Mouse (Mus musculus) olfactory bulb, adult 2 months (tissue): Measurements from ENCODE around the gene Ckap2l. TPM values are rescaled to one million over a fixed set of nuclear protein-coding genes. Genes with fewer than 3 reads are reported as not detected.

Experiments
- H3K27ac ChIP-seq: fragments of 200-500 bp; 2 replicates; pipeline ENCODE4 v1.5.1; 2012; ENCODE audit warnings: low read depth, low read length; ENCODE audit not compliant: insufficient read depth
- H3K4me1 ChIP-seq: fragments of 200-500 bp; 2 replicates; pipeline ENCODE4 v1.6.1; 2012; ENCODE audit warnings: low read length; ENCODE audit not compliant: control insufficient read depth, insufficient read depth
- H3K4me3 ChIP-seq: fragments of 200-500 bp; 2 replicates; pipeline ENCODE4 v1.5.1; 2012; ENCODE audit warnings: mild to moderate bottlenecking, low read depth, low read length, moderate library complexity; ENCODE audit not compliant: insufficient read depth
- CTCF ChIP-seq: fragments of 200-500 bp; IDR thresholded peaks from 2 replicates; pipeline ENCODE4 v1.5.1; 2012; ENCODE audit warnings: low read depth, mild to moderate bottlenecking, low read length, moderate library complexity; ENCODE audit not compliant: insufficient read depth
- POLR2A ChIP-seq: fragments of 200-500 bp; IDR thresholded peaks from 2 replicates; pipeline ENCODE4 v1.6.1; 2012; ENCODE audit warnings: mild to moderate bottlenecking, low read depth, low read length, moderate library complexity; ENCODE audit not compliant: insufficient read depth
- WGBS: fragments of 180-500 bp; shearing (Covaris S2); methylation state at CpG from one replicate; pipeline ENCODE4 v1.1.7; 2018; 5-methylcytosine and 5-hydroxymethylcytosine counted together
- polyA plus RNA-seq: library from polyadenylated mRNA; stranded (reverse); fragments of >200 nt; gene quantifications from 2 replicates; pipeline ENCODE4 v1.2.4, GENCODE M21; 2012; ENCODE audit warnings: low replicate concordance; ENCODE audit not compliant: missing spikeins, insufficient read depth, insufficient read length

Ckap2l gene
- polyA plus RNA-seq, result not detected in 2 replicates

DNA sequence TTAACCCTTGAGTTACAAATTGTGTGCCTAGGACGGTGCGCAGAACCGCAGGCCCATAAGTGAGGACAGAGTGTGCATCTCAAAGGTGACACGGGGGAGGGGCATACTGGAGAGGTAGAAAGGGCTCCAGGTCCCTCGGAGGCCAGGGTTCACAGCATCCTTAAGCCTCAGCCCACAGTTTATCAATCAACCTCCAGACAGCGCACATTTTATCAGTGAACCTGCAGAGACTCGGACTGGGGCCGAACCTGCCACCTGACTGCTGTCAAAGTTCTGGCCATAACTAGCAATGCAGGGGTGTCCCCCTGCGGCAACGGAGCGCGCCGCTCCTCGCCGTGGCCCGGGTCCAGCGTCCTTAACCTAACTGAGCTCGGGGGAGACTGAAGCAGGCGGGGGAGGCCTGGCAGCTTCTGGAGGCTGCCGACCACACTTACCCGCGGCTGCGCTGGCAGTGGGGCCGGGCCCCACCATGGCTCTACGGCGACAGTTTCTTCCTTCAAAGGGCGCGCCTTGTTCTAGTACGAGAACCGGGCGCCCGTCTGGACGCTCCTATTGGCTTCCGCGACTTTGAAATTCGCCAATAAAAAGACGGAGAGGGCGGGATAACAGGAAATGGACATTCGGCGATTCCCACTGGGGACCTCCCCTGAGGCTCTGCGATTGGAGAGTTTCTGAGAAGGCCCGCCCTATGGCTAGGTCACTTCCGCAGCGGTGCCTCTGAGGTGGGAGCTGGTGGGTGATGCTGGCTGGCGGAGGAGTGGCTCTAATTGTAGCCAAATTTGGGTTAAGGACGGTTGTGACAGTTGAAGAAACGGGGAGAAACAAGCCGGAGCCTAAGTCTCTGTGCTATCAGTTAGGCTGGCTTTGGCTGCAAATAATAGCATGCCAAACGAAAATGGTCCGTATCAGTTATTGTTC, at the start of gene Ckap2l:
Ckap2l (minus strand) TSS at position 542 of the 918 bp plus-strand sequence.
- peaks cover 5% of the 10 kb centered on the region; the same call in 1 of the 2 replicates for H3K4me1 ChIP-seq
- H3K4me3 ChIP-seq, result peak within 1 kb of the TSS; percentile 68
- peak; percentile 81 for TF ChIP-seq POLR2A
- TF ChIP-seq CTCF, result no peak
- WGBS, result under 1% methylated on average over 50 of the region's 50 CpGs
- H3K27ac ChIP-seq, result peak within 1 kb of the TSS; percentile 93

GRCm38 (mm10) chr2:129338138-129338621, 41.2 kb upstream of the Ckap2l start:
- TF ChIP-seq CTCF (no peak), POLR2A (no peak)
- H3K27ac ChIP-seq, result no peak overlapping the region
- no peak overlapping the region for H3K4me3 ChIP-seq
- H3K4me1 ChIP-seq, result no peaks in the 10 kb centered on the region
- WGBS, result 71% methylated on average over 6 of the region's 6 CpGs

GRCm38 (mm10) chr2:129333471-129333870, 36.5 kb upstream of the Ckap2l start:
- Histone ChIP-seq H3K27ac (no peak overlapping the region), H3K4me1 (no peaks in the 10 kb centered on the region), H3K4me3 (no peak overlapping the region)
- TF ChIP-seq POLR2A, result no peak
- TF ChIP-seq CTCF, result no peak
- WGBS, result 46% methylated on average over 4 of the region's 4 CpGs

- WGBS, result 93% methylated on average over 13 of the region's 13 CpGs
- Histone ChIP-seq H3K4me3 (no peak overlapping the region), H3K27ac (no peak overlapping the region), H3K4me1 (no peaks in the 10 kb centered on the region)
- TF ChIP-seq POLR2A, result no peak
- no peak for TF ChIP-seq CTCF
Observed at GRCm38 (mm10) chr2:129330540-129330939, 33.5 kb upstream of the Ckap2l start.

GRCm38 (mm10) chr2:129330024-129330423, 33.0 kb upstream of the Ckap2l start:
- TF ChIP-seq CTCF, result no peak
- TF ChIP-seq POLR2A, result no peak
- H3K4me3 ChIP-seq, result no peak overlapping the region
- H3K4me1 ChIP-seq, result no peaks in the 10 kb centered on the region
- 46% methylated on average over 7 of the region's 7 CpGs for WGBS
- no peak overlapping the region for H3K27ac ChIP-seq

GRCm38 (mm10) chr2:129328238-129328637, 31.2 kb upstream of the Ckap2l start:
- Histone ChIP-seq H3K27ac (no peak overlapping the region), H3K4me1 (no peaks in the 10 kb centered on the region), H3K4me3 (no peak overlapping the region)
- no peak for TF ChIP-seq CTCF
- TF ChIP-seq POLR2A, result no peak
- WGBS, result 87% methylated on average over 4 of the region's 4 CpGs

GRCm38 (mm10) chr2:129324216-129324615, 27.2 kb upstream of the Ckap2l start:
- H3K4me1 ChIP-seq, result no peaks in the 10 kb centered on the region
- WGBS, result 92% methylated on average over 3 of the region's 3 CpGs
- H3K4me3 ChIP-seq, result no peak overlapping the region
- no peak for TF ChIP-seq CTCF
- TF ChIP-seq POLR2A, result no peak
- no peak overlapping the region for H3K27ac ChIP-seq

- TF ChIP-seq CTCF (no peak), POLR2A (no peak)
- WGBS, result 74% methylated on average over 1 of the region's 1 CpGs
- H3K27ac ChIP-seq, result no peak overlapping the region
Observed at GRCm38 (mm10) chr2:129322117-129322635, 25.2 kb upstream of the Ckap2l start.

DNA sequence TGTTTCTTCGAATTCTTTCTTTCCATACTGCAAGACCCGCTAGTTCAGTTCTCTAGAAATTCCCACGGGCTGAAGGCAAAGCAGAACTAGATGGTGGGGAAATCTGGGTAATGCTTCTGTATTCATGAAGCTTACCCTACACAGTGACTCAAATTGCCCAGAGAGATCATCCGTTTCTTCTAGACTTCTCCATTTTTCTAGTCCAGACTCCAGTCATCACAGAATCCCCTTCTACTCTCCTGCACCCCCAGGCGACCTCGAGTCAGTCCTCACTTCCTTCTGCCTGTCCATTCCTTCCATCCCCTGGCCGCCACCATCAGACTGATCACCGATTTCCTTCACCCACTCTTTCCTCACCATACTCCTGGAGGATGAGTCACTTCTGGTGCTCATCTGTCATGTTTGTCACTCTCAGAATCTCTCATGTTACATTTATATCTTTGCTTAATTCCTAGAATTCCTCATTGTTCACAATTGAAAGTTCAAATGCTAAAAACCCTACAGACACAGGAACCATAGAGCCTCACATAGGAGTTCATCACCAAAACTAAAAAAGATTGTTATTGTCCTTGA, 23.1 kb upstream of the Ckap2l start:
- H3K4me3 ChIP-seq, result no peak overlapping the region
- TF ChIP-seq POLR2A (no peak), CTCF (no peak)
- H3K27ac ChIP-seq, result no peak overlapping the region
- 84% methylated on average over 8 of the region's 8 CpGs for WGBS
- H3K4me1 ChIP-seq, result no peaks in the 10 kb centered on the region

More at GRCm38 (mm10) chr2:129322117-129322635, 25.2 kb upstream of the Ckap2l start:
- Histone ChIP-seq H3K4me1 (no peaks in the 10 kb centered on the region), H3K4me3 (no peak overlapping the region)
